Mouse (Mus musculus): ENCODE results near the gene Synj2. TPM values are rescaled to one million over a fixed set of nuclear protein-coding genes. Genes with fewer than 3 reads are reported as not detected.

The Synj2 gene
- total RNA-seq (2021), result 10 to 100 TPM; 71.8 to 73.5 TPM
- long read RNA-seq, partial matches to known transcripts, result 7 of 48 reads
- long read RNA-seq, other reads (novel, unspliced or antisense), result 41 of 48 reads

- DNase-seq (ENCODE audit: low spot score in 2 of 2), result peak in 1 of 2 experiments; percentile 37
Measured at GRCm38 (mm10) chr17:5941230-5942043, at the start of gene Synj2. Synj2 (plus strand) TSS chr17:5941280.

GRCm38 (mm10) chr17:5891933-5892683 is 49.0 kb upstream of the Synj2 start:
- DNase-seq (ENCODE audit: low spot score in 2 of 2), result no peak

GRCm38 (mm10) chr17:5893092-5893491 is 48.0 kb upstream of the Synj2 start:
- DNase-seq (ENCODE audit: low spot score in 2 of 2), result no peak

- DNase-seq (ENCODE audit: low spot score in 2 of 2), result no peak
Measured at GRCm38 (mm10) chr17:5893574-5894148, 47.4 kb upstream of the Synj2 start.

GRCm38 (mm10) chr17:5896066-5896465 is 45.0 kb upstream of the Synj2 start:
- no peak for DNase-seq (ENCODE audit: low spot score in 2 of 2)

- DNase-seq (ENCODE audit: low spot score in 2 of 2), result no peak
Measured at GRCm38 (mm10) chr17:5896607-5897006, 44.5 kb upstream of the Synj2 start.

GRCm38 (mm10) chr17:5897326-5898200 is 43.5 kb upstream of the Synj2 start:
- no peak for DNase-seq (ENCODE audit: low spot score in 2 of 2)

GRCm38 (mm10) chr17:5899251-5899650 is 41.8 kb upstream of the Synj2 start:
- no peak for DNase-seq (ENCODE audit: low spot score in 2 of 2)

- no peak for DNase-seq (ENCODE audit: low spot score in 2 of 2)
Measured at GRCm38 (mm10) chr17:5901381-5901780, 39.7 kb upstream of the Synj2 start.

- no peak for DNase-seq (ENCODE audit: low spot score in 2 of 2)
Measured at GRCm38 (mm10) chr17:5903630-5904301, 37.3 kb upstream of the Synj2 start.

GRCm38 (mm10) chr17:5909681-5910080 is 31.4 kb upstream of the Synj2 start:
- no peak for DNase-seq (ENCODE audit: low spot score in 2 of 2)

- peak; percentile 28 to 58 for DNase-seq (ENCODE audit: low spot score in 2 of 2)
Measured at GRCm38 (mm10) chr17:5911591-5911990, 29.5 kb upstream of the Synj2 start.

- no peak for DNase-seq (ENCODE audit: low spot score in 2 of 2)
Measured at GRCm38 (mm10) chr17:5912797-5913196, 28.3 kb upstream of the Synj2 start.

GRCm38 (mm10) chr17:5914217-5914616 is 26.9 kb upstream of the Synj2 start:
- DNase-seq (ENCODE audit: low spot score in 2 of 2), result no peak

- DNase-seq (ENCODE audit: low spot score in 2 of 2), result no peak
Measured at GRCm38 (mm10) chr17:5921954-5922353, 19.1 kb upstream of the Synj2 start.

GRCm38 (mm10) chr17:5923281-5923680 is 17.8 kb upstream of the Synj2 start:
- peak; percentile 26 to 77 for DNase-seq (ENCODE audit: low spot score in 2 of 2)

- DNase-seq (ENCODE audit: low spot score in 2 of 2), result peak in 1 of 2 experiments; percentile 63
Measured at GRCm38 (mm10) chr17:5924238-5924637, 16.8 kb upstream of the Synj2 start.

- DNase-seq (ENCODE audit: low spot score in 2 of 2), result no peak
Measured at GRCm38 (mm10) chr17:5926710-5927109, 14.4 kb upstream of the Synj2 start.

GRCm38 (mm10) chr17:5929031-5929430 is 12.0 kb upstream of the Synj2 start:
- no peak for DNase-seq (ENCODE audit: low spot score in 2 of 2)

GRCm38 (mm10) chr17:5932161-5932560 is 8.9 kb upstream of the Synj2 start:
- no peak for DNase-seq (ENCODE audit: low spot score in 2 of 2)
